Mouse (Mus musculus) heart, embryonic 14.5 days (tissue): ENCODE results near the gene Nop14. TPM values are rescaled to one million over a fixed set of nuclear protein-coding genes. Genes with fewer than 3 reads are reported as not detected.

Experiments used
- ATAC-seq: fragments of 200-750 bp; cut with Nextera tagmentation; 2 replicates; pipeline ENCODE4 v1.8.0; 2017; ENCODE audit warnings: low read depth, moderate TSS enrichment; ENCODE audit not compliant: insufficient number of reproducible peaks, insufficient read depth, low FRiP score
- H3K27ac ChIP-seq, 2 experiments: fragments of 200-500 bp in 1 of 2; fragments of 300-500 bp in 1 of 2; sonication (generic) in 1 of 2; replicated peaks in 1 of 2; 2 replicates each; pipeline ENCODE4 v1.5.1; 2012 to 2014; ENCODE audit warnings: low read depth in 2 of 2, low read length in 2 of 2, control low read depth in 1 of 2, mild to moderate bottlenecking in 1 of 2, mixed read lengths in 1 of 2; ENCODE audit not compliant: control insufficient read depth in 1 of 2, insufficient read depth in 1 of 2
- H3K27me3 ChIP-seq: fragments of 300-500 bp; sonication (generic); 2 replicates; pipeline ENCODE4 v1.6.1; 2014; ENCODE audit warnings: mild to moderate bottlenecking, low read length, control low read depth; ENCODE audit not compliant: control insufficient read depth, insufficient read depth
- H3K36me3 ChIP-seq: fragments of 300-500 bp; sonication (generic); 2 replicates; pipeline ENCODE4 v1.6.1; 2014; ENCODE audit warnings: mild to moderate bottlenecking, control low read depth, low read length, mixed read lengths; ENCODE audit not compliant: control insufficient read depth, insufficient read depth
- H3K4me1 ChIP-seq, 2 experiments: fragments of 200-500 bp in 1 of 2; fragments of 300-500 bp in 1 of 2; sonication (generic) in 1 of 2; 2 replicates each; pipeline ENCODE4 v1.6.1; 2012 to 2014; ENCODE audit warnings: low read length in 2 of 2, control low read depth in 1 of 2, mixed read lengths in 1 of 2; ENCODE audit not compliant: control insufficient read depth in 2 of 2, insufficient read depth in 2 of 2
- H3K4me2 ChIP-seq: fragments of 300-500 bp; sonication (generic); 2 replicates; pipeline ENCODE4 v1.6.1; 2014; ENCODE audit warnings: mild to moderate bottlenecking, low read length
- H3K4me3 ChIP-seq, 2 experiments: fragments of 200-500 bp in 1 of 2; fragments of 300-500 bp in 1 of 2; sonication (generic) in 1 of 2; 2 replicates each; pipeline ENCODE4 v1.5.1; 2012 to 2014; ENCODE audit warnings: low read length in 2 of 2, mild to moderate bottlenecking in 2 of 2, control low read depth in 1 of 2, low read depth in 1 of 2, moderate library complexity in 1 of 2; ENCODE audit not compliant: control insufficient read depth in 1 of 2, insufficient read depth in 1 of 2
- H3K9ac ChIP-seq: fragments of 300-500 bp; sonication (generic); 2 replicates; pipeline ENCODE4 v1.6.1; 2014; ENCODE audit warnings: mild to moderate bottlenecking, low read length
- H3K9me3 ChIP-seq: fragments of 300-500 bp; sonication (generic); 2 replicates; pipeline ENCODE4 v1.6.1; 2016; ENCODE audit warnings: low read length, control low read depth; ENCODE audit not compliant: control insufficient read depth
- WGBS: fragments of 180-500 bp; shearing (Covaris S2); extraction: QIAGEN DNeasy Blood & Tissue Kit; methylation state at CpG from one replicate; pipeline ENCODE4 v1.1.7; 2014; 5-methylcytosine and 5-hydroxymethylcytosine counted together
- polyA plus RNA-seq: library from polyadenylated mRNA; unstranded; fragments of >200 nt; fragmentation: Nextera tagmentation; extraction: Ambion mirVana; gene quantifications from 2 replicates; pipeline ENCODE4 v1.2.1, GENCODE M21; 2014

Nop14 gene
- polyA plus RNA-seq, result 14.1 and 16.3 TPM in 2 replicates

DNA sequence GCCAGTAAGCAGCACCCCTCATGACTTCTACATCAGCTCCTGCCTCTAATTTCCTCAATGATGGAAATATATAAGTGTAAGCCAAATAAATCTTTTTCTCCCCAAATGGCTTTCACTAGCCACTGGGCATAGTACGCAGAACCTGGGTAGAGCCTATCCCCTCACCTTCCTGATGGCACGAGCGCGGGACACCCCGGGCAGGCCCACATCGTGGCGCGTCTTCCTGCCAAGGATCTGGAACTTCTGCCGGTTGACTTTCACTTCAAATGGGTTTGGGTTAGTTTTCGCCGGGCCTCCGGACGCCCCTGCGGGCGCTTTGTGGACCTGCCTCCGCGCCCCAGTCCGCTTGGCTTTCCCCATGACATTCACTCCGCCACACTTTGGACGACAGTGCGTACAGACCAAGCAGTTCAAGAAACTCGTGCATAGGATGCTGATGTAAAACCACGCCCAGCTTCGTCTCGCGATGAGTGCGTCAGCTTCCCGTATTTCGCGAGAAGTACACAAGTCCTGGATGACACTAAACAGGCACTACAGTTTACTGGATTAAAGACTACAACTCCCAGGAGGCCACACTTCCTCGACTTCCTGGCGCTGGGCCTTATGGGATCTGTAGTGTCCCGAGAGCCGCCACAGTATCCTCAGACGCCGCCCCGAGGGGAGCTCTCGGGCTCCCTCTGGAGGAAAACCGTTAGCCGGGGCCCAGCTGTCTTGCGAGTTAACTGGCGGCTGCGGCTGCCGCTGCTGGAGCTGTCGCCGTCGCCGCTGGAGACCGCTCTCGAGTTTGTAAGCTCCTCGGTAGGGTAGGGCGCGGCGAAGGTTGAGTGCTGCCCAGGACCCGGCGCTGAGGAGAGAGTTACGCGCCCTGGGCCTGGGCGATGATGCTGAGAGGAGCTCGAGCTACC is at the start of gene Nop14, which contains the start of gene Grk4:
Gene Nop14, minus strand, starts transcription at position 463 of the 905 bp plus-strand sequence.
Gene Grk4, plus strand, starts transcription at position 694 of the 905 bp plus-strand sequence.
- H3K9ac ChIP-seq, result peak within 1 kb of the TSS; percentile 83
- no peaks in the 10 kb centered on the region for H3K9me3 ChIP-seq
- H3K27ac ChIP-seq, result peak within 1 kb of the TSS; percentile 89 to 94
- no peaks in the 10 kb centered on the region for H3K27me3 ChIP-seq
- H3K36me3 ChIP-seq, result peaks cover 27% of the 10 kb centered on the region
- peak within 1 kb of the TSS; percentile 73 to 97 for H3K4me3 ChIP-seq
- ATAC-seq, result peak; percentile 99
- peak within 1 kb of the TSS; percentile 78 for H3K4me2 ChIP-seq
- peaks cover 4 to 20% of the 10 kb centered on the region in 2 experiments for H3K4me1 ChIP-seq
- under 1% methylated on average over 60 of the region's 60 CpGs for WGBS

DNA sequence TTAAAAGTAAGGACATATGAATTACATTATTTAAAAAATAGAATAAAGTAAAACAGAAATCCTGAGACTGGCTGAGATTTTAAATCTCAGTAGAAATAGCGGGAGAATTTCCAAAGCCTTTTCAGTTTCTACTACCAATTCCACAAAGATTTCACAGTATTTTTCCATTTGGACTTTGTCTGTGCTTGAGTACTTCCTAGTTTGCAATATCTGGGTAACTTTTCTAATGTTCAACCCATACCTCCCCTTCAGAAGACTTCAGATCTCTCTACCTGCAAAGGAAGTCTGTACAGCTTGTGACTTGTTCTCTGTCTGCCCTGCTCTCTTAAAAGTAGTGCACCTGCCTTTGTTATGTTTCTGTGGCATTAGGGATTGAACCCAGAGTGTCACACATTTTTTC is 48.5 kb upstream of the Nop14 start:
- Histone ChIP-seq H3K27me3 (no peaks in the 10 kb centered on the region), H3K9me3 (no peaks in the 10 kb centered on the region), H3K4me3 (no peak overlapping the region), H3K4me1 (no peaks in the 10 kb centered on the region), H3K9ac (no peak overlapping the region), H3K36me3 (no peaks in the 10 kb centered on the region), H3K4me2 (no peak overlapping the region), H3K27ac (no peak overlapping the region)
- ATAC-seq, result no peak
- 85% methylated on average over 1 of the region's 1 CpGs for WGBS

DNA sequence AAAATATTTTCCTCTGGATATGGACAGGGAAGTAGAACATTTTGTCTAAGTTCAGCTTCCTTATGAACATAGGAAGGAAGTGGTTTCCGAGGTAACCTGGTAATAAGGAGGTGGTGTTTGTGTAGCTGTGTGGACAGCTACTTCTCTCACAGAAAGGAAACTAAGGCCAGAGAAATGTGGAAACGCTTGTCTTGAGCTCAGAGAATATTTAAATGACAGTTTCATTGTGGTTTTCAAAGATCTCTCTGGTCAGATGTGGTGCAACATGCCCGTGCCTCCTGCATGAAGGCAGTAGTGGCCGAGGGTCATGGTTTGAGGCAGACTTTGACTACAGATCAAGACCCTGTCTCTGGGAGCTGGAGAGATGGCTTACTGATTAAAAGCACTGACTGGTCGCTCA is 35.6 kb upstream of the Nop14 start:
- Histone ChIP-seq H3K4me3 (no peak overlapping the region), H3K9ac (no peak overlapping the region), H3K4me2 (no peak overlapping the region), H3K4me1 (no peaks in the 10 kb centered on the region), H3K9me3 (no peaks in the 10 kb centered on the region), H3K36me3 (no peaks in the 10 kb centered on the region), H3K27ac (no peak overlapping the region), H3K27me3 (no peaks in the 10 kb centered on the region)
- no peak for ATAC-seq
- 55% methylated on average over 5 of the region's 5 CpGs for WGBS

GRCm38 (mm10) chr5:34692782-34693181 is 32.8 kb upstream of the Nop14 start:
- H3K36me3 ChIP-seq, result no peaks in the 10 kb centered on the region
- H3K27me3 ChIP-seq, result no peaks in the 10 kb centered on the region
- no peak overlapping the region for H3K9ac ChIP-seq
- no peaks in the 10 kb centered on the region for H3K4me1 ChIP-seq
- no peak overlapping the region for H3K4me3 ChIP-seq
- no peak overlapping the region for H3K27ac ChIP-seq
- 0 out of 2 replicates have a peak, but pooled peaks cover 6% of the 10 kb centered on the region for H3K9me3 ChIP-seq
- 50% methylated on average over 2 of the region's 2 CpGs for WGBS
- H3K4me2 ChIP-seq, result no peak overlapping the region
- no peak for ATAC-seq

GRCm38 (mm10) chr5:34689868-34690267 is 29.9 kb upstream of the Nop14 start:
- no peak overlapping the region for H3K4me2 ChIP-seq
- H3K4me1 ChIP-seq, result no peaks in the 10 kb centered on the region
- 91% methylated on average over 1 of the region's 1 CpGs for WGBS
- no peaks in the 10 kb centered on the region for H3K36me3 ChIP-seq
- H3K9ac ChIP-seq, result no peak overlapping the region
- ATAC-seq, result no peak
- no peak overlapping the region for H3K27ac ChIP-seq
- H3K9me3 ChIP-seq, result 0 out of 2 replicates have a peak, but pooled peaks cover 6% of the 10 kb centered on the region
- H3K27me3 ChIP-seq, result no peaks in the 10 kb centered on the region
- no peak overlapping the region for H3K4me3 ChIP-seq

- no peak overlapping the region for H3K27ac ChIP-seq
- no peak overlapping the region for H3K4me3 ChIP-seq
- peaks cover 10% of the 10 kb centered on the region for H3K36me3 ChIP-seq
- H3K4me1 ChIP-seq, result no peaks in the 10 kb centered on the region
- no peak overlapping the region for H3K4me2 ChIP-seq
- no peaks in the 10 kb centered on the region for H3K27me3 ChIP-seq
- no peak overlapping the region for H3K9ac ChIP-seq
- ATAC-seq, result no peak
- H3K9me3 ChIP-seq, result no peaks in the 10 kb centered on the region
- 67% methylated on average over 4 of the region's 4 CpGs for WGBS
Measured at GRCm38 (mm10) chr5:34670280-34670679, 10.3 kb upstream of the Nop14 start.

DNA sequence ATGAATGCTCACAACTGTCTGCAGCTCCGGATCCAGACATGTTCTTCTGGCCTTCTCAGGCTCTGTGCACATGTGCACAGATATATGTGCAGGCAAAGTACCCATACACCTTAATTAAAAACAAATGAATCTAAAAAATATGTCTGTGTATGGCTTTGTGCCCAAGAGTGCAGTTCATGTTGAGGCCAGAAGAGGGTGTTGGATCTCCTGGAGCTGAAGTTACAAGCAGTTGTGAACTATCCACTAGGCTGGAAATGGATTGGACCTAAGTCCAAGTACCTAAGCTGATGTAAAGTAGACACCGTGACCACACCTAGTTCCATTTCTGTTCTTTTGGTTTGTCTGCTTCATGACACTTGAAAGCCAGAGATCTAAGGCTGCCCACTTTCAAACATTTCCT is 9.5 kb upstream of the Nop14 start:
- no peak overlapping the region for H3K4me2 ChIP-seq
- no peaks in the 10 kb centered on the region for H3K27me3 ChIP-seq
- H3K4me3 ChIP-seq, result no peak overlapping the region
- ATAC-seq, result no peak
- H3K4me1 ChIP-seq, result no peaks in the 10 kb centered on the region
- no peaks in the 10 kb centered on the region for H3K9me3 ChIP-seq
- H3K36me3 ChIP-seq, result peaks cover 10% of the 10 kb centered on the region
- no peak overlapping the region for H3K9ac ChIP-seq
- WGBS, result 83% methylated on average over 2 of the region's 2 CpGs
- no peak overlapping the region for H3K27ac ChIP-seq
